Mouse (Mus musculus): ENCODE results near the gene Lyl1. TPM values are rescaled to one million over a fixed set of nuclear protein-coding genes. Genes with fewer than 3 reads are reported as not detected.
A peak's percentile ranks its signal among the peaks of the same experiment; 100 is the strongest.

Lyl1 gene
- polyA plus RNA-seq, 1 experiment from 2014 or later = 6.3 TPM

GRCm38 (mm10) chr8:84718959-84719690 is 17.9 kb downstream of the Lyl1 start:
- H3K36me3 ChIP-seq (ENCODE audit: control insufficient read depth, insufficient read depth, low read length) = peaks cover 7% of the 10 kb centered on the region; the same call in 1 of the 2 replicates
- ATAC-seq (ENCODE audit: low FRiP score, low TSS enrichment) = no peak
- H3K27me3 ChIP-seq (ENCODE audit: control insufficient read depth, insufficient read depth, low read length) = peaks cover 36% of the 10 kb centered on the region
- H3K9me3 ChIP-seq (ENCODE audit: control insufficient read depth, low read length) = no peaks in the 10 kb centered on the region
- no peak overlapping the region for H3K9ac ChIP-seq (ENCODE audit: low read depth, low read length)
- WGBS = 78% methylated on average over 5 of the region's 5 CpGs
- H3K27ac ChIP-seq (ENCODE audit: low read depth, low read length) = no peak overlapping the region
- H3K4me3 ChIP-seq (ENCODE audit: low read length) = no peak overlapping the region
- peaks cover 22% of the 10 kb centered on the region for H3K4me1 ChIP-seq (ENCODE audit: control insufficient read depth, insufficient read depth, low read length)
- H3K4me2 ChIP-seq (replicated peaks; ENCODE audit: low read depth, low read length) = no peak overlapping the region

GRCm38 (mm10) chr8:84722530-84722849 is 21.2 kb downstream of the Lyl1 start:
- Histone ChIP-seq H3K4me3 (ENCODE audit: low read length) (no peak overlapping the region), H3K27me3 (ENCODE audit: control insufficient read depth, insufficient read depth, low read length) (peaks cover 16% of the 10 kb centered on the region), H3K4me1 (ENCODE audit: control insufficient read depth, insufficient read depth, low read length) (peaks cover 29% of the 10 kb centered on the region), H3K9me3 (ENCODE audit: control insufficient read depth, low read length) (no peaks in the 10 kb centered on the region), H3K4me2 (replicated peaks; ENCODE audit: low read depth, low read length) (no peak overlapping the region), H3K9ac (ENCODE audit: low read depth, low read length) (peak overlapping the region; percentile 32; the same call in 1 of the 2 replicates), H3K36me3 (ENCODE audit: control insufficient read depth, insufficient read depth, low read length) (peaks cover 7% of the 10 kb centered on the region; the same call in 1 of the 2 replicates), H3K27ac (ENCODE audit: low read depth, low read length) (peak overlapping the region; percentile 81; the same call in 1 of the 2 replicates)
- no peak; the same call in 1 of the 2 replicates for ATAC-seq (ENCODE audit: low FRiP score, low TSS enrichment)
- 74% methylated on average over 6 of the region's 6 CpGs for WGBS

- peaks cover 7% of the 10 kb centered on the region; the same call in 1 of the 2 replicates for H3K36me3 ChIP-seq (ENCODE audit: control insufficient read depth, insufficient read depth, low read length)
- H3K4me2 ChIP-seq (replicated peaks; ENCODE audit: low read depth, low read length) = peak within 1 kb of the TSS; percentile 12
- H3K4me1 ChIP-seq (ENCODE audit: control insufficient read depth, insufficient read depth, low read length) = peaks cover 29% of the 10 kb centered on the region
- WGBS = 25% methylated on average over 10 of the region's 10 CpGs
- no peaks in the 10 kb centered on the region for H3K9me3 ChIP-seq (ENCODE audit: control insufficient read depth, low read length)
- H3K27ac ChIP-seq (ENCODE audit: low read depth, low read length) = peak within 1 kb of the TSS; percentile 81
- peaks cover 14% of the 10 kb centered on the region for H3K27me3 ChIP-seq (ENCODE audit: control insufficient read depth, insufficient read depth, low read length)
- peak within 1 kb of the TSS; percentile 32 for H3K9ac ChIP-seq (ENCODE audit: low read depth, low read length)
- ATAC-seq (ENCODE audit: low FRiP score, low TSS enrichment) = peak; percentile 71
- H3K4me3 ChIP-seq (ENCODE audit: low read length) = peak within 1 kb of the TSS; percentile 5; the same call in 1 of the 2 replicates
These were observed 21.8 kb downstream of the Lyl1 start, which contains the start of gene G430095P16Rik for GRCm38 (mm10) chr8:84722850-84723570. Gene G430095P16Rik (plus strand): TSS chr8:84723007.

- WGBS = 22% methylated on average over 7 of the region's 7 CpGs
- H3K9me3 ChIP-seq (ENCODE audit: control insufficient read depth, low read length) = no peaks in the 10 kb centered on the region
- peaks cover 7% of the 10 kb centered on the region; the same call in 1 of the 2 replicates for H3K36me3 ChIP-seq (ENCODE audit: control insufficient read depth, insufficient read depth, low read length)
- peak overlapping the region; percentile 81 for H3K27ac ChIP-seq (ENCODE audit: low read depth, low read length)
- H3K9ac ChIP-seq (ENCODE audit: low read depth, low read length) = peak overlapping the region; percentile 32; the same call in 1 of the 2 replicates
- peaks cover 14% of the 10 kb centered on the region for H3K27me3 ChIP-seq (ENCODE audit: control insufficient read depth, insufficient read depth, low read length)
- H3K4me1 ChIP-seq (ENCODE audit: control insufficient read depth, insufficient read depth, low read length) = peaks cover 29% of the 10 kb centered on the region
- H3K4me2 ChIP-seq (replicated peaks; ENCODE audit: low read depth, low read length) = peak overlapping the region; percentile 12
- no peak overlapping the region for H3K4me3 ChIP-seq (ENCODE audit: low read length)
- ATAC-seq (ENCODE audit: low FRiP score, low TSS enrichment) = peak; percentile 10; the same call in 1 of the 2 replicates
These were observed 22.3 kb downstream of the Lyl1 start for GRCm38 (mm10) chr8:84723571-84723900.

GRCm38 (mm10) chr8:84724683-84725082 is 23.4 kb downstream of the Lyl1 start:
- no peak for ATAC-seq (ENCODE audit: low FRiP score, low TSS enrichment)
- no peak overlapping the region for H3K4me2 ChIP-seq (replicated peaks; ENCODE audit: low read depth, low read length)
- H3K4me1 ChIP-seq (ENCODE audit: control insufficient read depth, insufficient read depth, low read length) = peaks cover 29% of the 10 kb centered on the region
- H3K9me3 ChIP-seq (ENCODE audit: control insufficient read depth, low read length) = no peaks in the 10 kb centered on the region
- WGBS = 58% methylated on average over 9 of the region's 9 CpGs
- H3K36me3 ChIP-seq (ENCODE audit: control insufficient read depth, insufficient read depth, low read length) = peaks cover 7% of the 10 kb centered on the region; the same call in 1 of the 2 replicates
- no peak overlapping the region; the same call in 1 of the 2 replicates for H3K9ac ChIP-seq (ENCODE audit: low read depth, low read length)
- H3K27ac ChIP-seq (ENCODE audit: low read depth, low read length) = no peak overlapping the region
- H3K27me3 ChIP-seq (ENCODE audit: control insufficient read depth, insufficient read depth, low read length) = peaks cover 5% of the 10 kb centered on the region
- no peak overlapping the region for H3K4me3 ChIP-seq (ENCODE audit: low read length)

GRCm38 (mm10) chr8:84725246-84725940 is 24.1 kb downstream of the Lyl1 start:
- H3K27ac ChIP-seq (ENCODE audit: low read depth, low read length) = no peak overlapping the region; the same call in 1 of the 2 replicates
- ATAC-seq (ENCODE audit: low FRiP score, low TSS enrichment) = no peak
- H3K9me3 ChIP-seq (ENCODE audit: control insufficient read depth, low read length) = no peaks in the 10 kb centered on the region
- no peak overlapping the region; the same call in 1 of the 2 replicates for H3K9ac ChIP-seq (ENCODE audit: low read depth, low read length)
- H3K4me1 ChIP-seq (ENCODE audit: control insufficient read depth, insufficient read depth, low read length) = peaks cover 34% of the 10 kb centered on the region
- no peak overlapping the region for H3K4me3 ChIP-seq (ENCODE audit: low read length)
- H3K4me2 ChIP-seq (replicated peaks; ENCODE audit: low read depth, low read length) = no peak overlapping the region
- WGBS = 52% methylated on average over 10 of the region's 10 CpGs
- H3K36me3 ChIP-seq (ENCODE audit: control insufficient read depth, insufficient read depth, low read length) = peaks cover 7% of the 10 kb centered on the region; the same call in 1 of the 2 replicates
- H3K27me3 ChIP-seq (ENCODE audit: control insufficient read depth, insufficient read depth, low read length) = peaks cover 5% of the 10 kb centered on the region

GRCm38 (mm10) chr8:84725941-84726259 is 24.6 kb downstream of the Lyl1 start:
- H3K4me2 ChIP-seq (replicated peaks; ENCODE audit: low read depth, low read length) = no peak overlapping the region
- peaks cover 39% of the 10 kb centered on the region for H3K4me1 ChIP-seq (ENCODE audit: control insufficient read depth, insufficient read depth, low read length)
- peaks cover 7% of the 10 kb centered on the region; the same call in 1 of the 2 replicates for H3K36me3 ChIP-seq (ENCODE audit: control insufficient read depth, insufficient read depth, low read length)
- ATAC-seq (ENCODE audit: low FRiP score, low TSS enrichment) = no peak
- 19% methylated on average over 3 of the region's 3 CpGs for WGBS
- no peak overlapping the region for H3K27ac ChIP-seq (ENCODE audit: low read depth, low read length)
- H3K27me3 ChIP-seq (ENCODE audit: control insufficient read depth, insufficient read depth, low read length) = peaks cover 5% of the 10 kb centered on the region
- H3K9ac ChIP-seq (ENCODE audit: low read depth, low read length) = no peak overlapping the region
- no peaks in the 10 kb centered on the region for H3K9me3 ChIP-seq (ENCODE audit: control insufficient read depth, low read length)
- no peak overlapping the region for H3K4me3 ChIP-seq (ENCODE audit: low read length)

- Histone ChIP-seq H3K27ac (ENCODE audit: low read depth, low read length) (no peak overlapping the region), H3K4me3 (ENCODE audit: low read length) (no peak overlapping the region), H3K36me3 (ENCODE audit: control insufficient read depth, insufficient read depth, low read length) (no peaks in the 10 kb centered on the region; the same call in 1 of the 2 replicates), H3K4me1 (ENCODE audit: control insufficient read depth, insufficient read depth, low read length) (peaks cover 52% of the 10 kb centered on the region), H3K4me2 (replicated peaks; ENCODE audit: low read depth, low read length) (no peak overlapping the region), H3K27me3 (ENCODE audit: control insufficient read depth, insufficient read depth, low read length) (peaks cover 5% of the 10 kb centered on the region), H3K9me3 (ENCODE audit: control insufficient read depth, low read length) (no peaks in the 10 kb centered on the region), H3K9ac (ENCODE audit: low read depth, low read length) (no peak overlapping the region)
- WGBS = 73% methylated on average over 3 of the region's 3 CpGs
- no peak for ATAC-seq (ENCODE audit: low FRiP score, low TSS enrichment)
These were observed 27.2 kb downstream of the Lyl1 start for GRCm38 (mm10) chr8:84728474-84728873.
